Mouse (Mus musculus) left cerebral cortex, postnatal 36 days (tissue): Measurements from ENCODE around the gene Jpt2. TPM values are rescaled to one million over a fixed set of nuclear protein-coding genes. Genes with fewer than 3 reads are reported as not detected.

Source experiments
- DNase-seq, 2 experiments: peaks; one replicate each; pipeline ENCODE4 v3.0.0; 2021 to 2022; ENCODE audit warnings: low spot score in 2 of 2, mixed read lengths in 1 of 2
- intact Hi-C: fragments of 180-260 bp; cut with DNase I; formaldehyde crosslinking; loops from one replicate; pipeline ENCODE4 v1.15.1; 2025
- total RNA-seq, 2 experiments: library from RNA; stranded (reverse); gene quantifications; 2 replicates each; pipeline ENCODE4 v1.2.3; 2021

Gene Jpt2
- total RNA-seq, 2 experiments from 2014 or later = 4.8 to 5.7 TPM

DNA sequence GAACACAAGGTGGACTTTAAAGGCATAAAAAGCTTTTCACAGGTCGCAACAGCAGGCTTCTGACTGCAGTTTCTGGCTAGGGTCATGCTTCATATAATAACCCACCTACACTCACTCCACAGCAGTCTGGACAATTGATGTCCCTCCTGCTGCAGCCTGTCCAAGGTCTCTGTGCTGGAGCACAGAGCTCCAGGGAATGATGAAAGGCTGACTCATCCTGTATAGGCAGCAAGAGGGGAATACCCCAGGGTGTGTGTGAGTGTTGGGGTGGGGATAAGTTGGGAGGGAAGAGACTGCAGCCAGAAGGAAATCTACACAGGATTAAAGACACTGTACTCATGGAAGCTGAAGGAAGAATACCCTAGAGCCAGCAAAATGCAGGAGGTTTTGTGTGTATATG lies 31.0 kb downstream of the Jpt2 start:
- DNase-seq = no peak
- intact Hi-C loops = no loop called here

DNA sequence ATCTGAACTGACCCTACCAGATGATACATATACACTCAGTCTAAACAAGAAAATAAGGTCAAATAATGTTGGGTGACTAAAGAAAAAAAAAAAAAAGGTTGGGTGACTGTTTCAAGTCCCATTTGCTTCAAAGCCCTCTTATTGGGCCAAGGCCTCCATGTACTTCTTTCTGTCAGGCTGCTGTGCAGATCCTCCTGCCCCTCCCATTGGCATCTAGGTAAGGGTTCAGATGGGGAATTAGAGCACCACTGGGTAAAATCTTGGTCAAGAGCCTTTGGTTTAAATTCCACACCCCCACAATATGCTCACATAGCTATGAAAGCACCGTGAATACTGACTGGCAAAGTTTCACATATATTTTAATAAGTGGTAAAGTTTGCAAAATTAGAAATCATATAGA lies 37.2 kb downstream of the Jpt2 start:
- no peak for DNase-seq
- intact Hi-C loops = no loop called here

DNA sequence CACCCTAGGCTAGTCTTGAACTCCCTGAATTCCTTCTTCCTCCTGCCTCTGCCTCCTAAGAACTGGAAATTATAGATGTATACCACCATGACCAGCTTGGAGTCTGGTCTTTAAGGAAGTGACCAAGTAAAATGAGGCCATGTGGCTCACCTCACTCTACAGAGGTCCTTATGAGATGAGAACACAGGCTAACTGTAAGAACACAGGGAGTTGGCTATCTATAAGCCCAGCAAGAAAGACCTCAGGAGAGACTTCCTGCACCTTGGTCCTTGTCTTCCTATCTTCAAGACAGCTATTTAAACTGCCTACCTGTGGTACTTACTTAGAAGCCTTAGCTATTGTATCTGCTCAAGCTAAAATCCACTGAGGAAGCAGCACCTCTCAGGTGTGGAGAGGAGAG lies 46.5 kb downstream of the Jpt2 start:
- intact Hi-C loops = no loop called here
- no peak for DNase-seq

DNA sequence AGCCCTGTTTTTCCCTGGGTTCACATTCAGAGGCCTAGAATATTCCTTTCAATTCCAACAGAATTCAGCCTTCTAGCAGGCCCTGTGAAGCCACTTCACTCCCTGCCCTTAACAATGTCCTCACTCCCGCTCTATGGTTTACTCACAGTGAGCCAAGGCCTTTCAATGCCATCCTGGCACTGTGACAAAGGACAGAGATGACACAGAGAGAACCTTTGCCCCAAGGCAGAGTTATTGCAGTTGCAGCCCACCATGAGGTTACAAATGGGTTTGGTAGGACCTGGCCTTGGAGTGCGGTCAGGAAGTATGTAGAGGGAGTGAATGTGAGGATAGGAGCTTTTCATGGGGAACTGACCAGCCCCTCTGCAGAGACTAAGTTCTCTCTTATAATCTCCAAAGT lies 52.9 kb downstream of the Jpt2 start:
- DNase-seq = no peak
- intact Hi-C loops = no loop called here

DNA sequence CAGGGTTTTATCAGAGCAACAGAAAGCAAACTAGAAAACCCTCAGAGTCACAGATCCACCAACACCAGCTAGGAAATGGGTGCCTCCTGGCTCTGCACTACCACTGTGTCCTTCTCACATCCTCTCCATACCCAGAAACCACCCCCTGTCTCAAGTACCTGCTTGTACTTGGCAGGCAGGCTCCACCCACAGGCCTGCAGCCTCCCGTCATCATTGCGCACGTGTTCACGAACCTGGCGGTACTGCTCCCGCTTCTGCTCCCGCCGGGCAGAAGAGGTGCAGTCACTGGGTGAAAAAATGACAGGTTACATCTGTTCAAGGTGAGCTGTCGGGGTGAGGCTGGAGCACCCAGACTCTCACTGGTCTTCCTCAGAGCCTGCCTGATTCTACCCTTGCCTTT lies 56.7 kb downstream of the Jpt2 start:
- peak in 1 of 2 experiments; percentile 22 for DNase-seq
- intact Hi-C loops = no loop called here

DNA sequence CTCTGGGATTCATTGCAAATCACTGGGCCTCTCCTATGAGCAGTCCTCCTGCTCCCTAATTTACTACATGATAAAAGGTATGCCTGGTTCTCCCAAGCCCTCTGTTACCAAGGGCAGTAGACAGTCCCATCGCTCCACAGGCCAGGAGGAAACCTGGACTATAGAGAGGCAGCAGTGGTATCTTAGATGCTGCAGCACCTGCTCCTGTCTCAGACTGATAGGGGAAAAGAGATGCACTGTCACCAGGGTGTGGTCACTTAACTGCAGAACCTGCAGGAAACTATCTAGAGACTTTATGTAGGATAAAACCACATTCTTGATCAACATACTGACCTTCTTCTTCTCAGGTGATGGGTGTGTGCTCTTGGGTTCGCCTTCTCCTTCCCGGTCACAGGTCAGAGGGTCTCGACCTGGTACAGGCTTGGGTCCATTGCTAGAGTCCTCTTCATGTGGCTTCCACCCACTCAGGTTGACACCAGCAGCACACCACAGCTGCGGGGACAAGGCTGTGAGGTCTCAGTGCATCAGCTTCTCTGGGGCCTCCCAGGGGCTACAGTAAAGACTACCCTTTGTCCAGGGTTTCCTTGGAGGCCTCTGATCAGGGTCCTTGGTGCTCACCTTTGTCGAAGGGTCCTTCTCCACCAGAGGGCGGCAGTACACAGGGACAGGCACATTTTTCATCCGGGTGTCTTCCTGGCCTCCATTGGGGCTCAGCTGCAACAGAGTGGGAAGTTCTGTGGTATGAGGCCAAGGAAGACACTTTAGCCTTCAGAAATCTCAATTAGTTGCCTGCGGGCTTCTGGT lies 57.6 kb downstream of the Jpt2 start:
- DNase-seq = peak in 1 of 2 experiments; percentile 15
- intact Hi-C loops = no loop called here

DNA sequence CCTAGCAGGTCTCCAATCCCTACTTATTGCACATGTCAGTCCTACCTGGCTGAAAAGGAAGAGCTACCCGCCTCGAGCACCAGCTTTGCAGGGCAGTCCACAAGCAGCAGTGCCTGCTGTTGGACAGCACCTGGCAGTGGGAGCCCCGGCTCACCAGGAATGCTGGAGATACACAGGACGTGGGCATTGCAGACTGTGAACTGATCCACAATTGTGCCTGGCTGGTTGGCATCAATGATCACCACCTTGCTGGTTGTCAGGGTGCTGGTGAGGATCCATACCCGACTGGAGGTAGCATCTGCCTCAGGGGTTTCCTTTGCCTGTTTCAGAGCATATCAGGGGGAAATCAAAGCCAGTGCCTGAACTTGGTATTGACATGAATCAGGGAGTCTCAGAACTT lies 58.4 kb downstream of the Jpt2 start:
- DNase-seq = no peak
- intact Hi-C loops = no loop called here

DNA sequence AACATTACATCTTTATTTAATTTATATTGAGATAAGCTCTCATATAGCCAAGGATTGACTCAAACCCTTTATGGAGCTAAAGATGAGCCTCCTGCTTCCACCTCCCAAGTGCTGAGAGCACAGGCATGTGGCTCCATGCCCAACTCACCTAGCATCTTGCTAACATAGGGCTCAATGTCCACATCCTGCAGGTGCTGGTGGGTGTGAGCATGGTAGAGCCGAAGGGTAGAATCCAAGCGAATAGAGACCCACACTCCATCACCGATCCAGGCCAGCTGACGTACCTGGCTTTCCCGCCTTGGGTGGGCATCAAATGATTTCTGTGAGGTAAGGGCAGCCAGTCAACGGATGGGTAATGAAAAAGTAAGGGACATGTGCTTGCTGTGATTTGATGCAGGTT lies 60.5 kb downstream of the Jpt2 start:
- intact Hi-C loops = no loop called here
- no peak for DNase-seq

DNA sequence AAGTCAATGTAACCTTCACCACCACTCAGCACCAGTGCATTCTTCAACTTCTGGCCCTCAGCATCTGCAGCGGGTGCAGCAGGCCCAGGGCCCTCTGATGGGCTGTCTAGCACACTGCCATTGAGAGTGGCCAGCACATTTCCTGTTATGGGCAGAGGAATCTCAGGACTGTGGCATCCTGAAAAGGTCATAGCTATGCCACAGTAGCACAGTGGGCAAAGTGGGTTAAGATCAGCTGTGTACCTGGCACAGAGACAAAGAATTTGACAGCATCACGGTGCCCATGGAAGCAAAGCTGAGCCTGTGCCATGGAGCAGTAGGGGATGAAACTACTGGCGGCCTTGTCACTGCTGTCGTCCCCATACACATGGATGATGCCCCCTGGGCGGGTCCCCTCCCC lies 61.3 kb downstream of the Jpt2 start:
- intact Hi-C loops = no loop called here
- no peak for DNase-seq

DNA sequence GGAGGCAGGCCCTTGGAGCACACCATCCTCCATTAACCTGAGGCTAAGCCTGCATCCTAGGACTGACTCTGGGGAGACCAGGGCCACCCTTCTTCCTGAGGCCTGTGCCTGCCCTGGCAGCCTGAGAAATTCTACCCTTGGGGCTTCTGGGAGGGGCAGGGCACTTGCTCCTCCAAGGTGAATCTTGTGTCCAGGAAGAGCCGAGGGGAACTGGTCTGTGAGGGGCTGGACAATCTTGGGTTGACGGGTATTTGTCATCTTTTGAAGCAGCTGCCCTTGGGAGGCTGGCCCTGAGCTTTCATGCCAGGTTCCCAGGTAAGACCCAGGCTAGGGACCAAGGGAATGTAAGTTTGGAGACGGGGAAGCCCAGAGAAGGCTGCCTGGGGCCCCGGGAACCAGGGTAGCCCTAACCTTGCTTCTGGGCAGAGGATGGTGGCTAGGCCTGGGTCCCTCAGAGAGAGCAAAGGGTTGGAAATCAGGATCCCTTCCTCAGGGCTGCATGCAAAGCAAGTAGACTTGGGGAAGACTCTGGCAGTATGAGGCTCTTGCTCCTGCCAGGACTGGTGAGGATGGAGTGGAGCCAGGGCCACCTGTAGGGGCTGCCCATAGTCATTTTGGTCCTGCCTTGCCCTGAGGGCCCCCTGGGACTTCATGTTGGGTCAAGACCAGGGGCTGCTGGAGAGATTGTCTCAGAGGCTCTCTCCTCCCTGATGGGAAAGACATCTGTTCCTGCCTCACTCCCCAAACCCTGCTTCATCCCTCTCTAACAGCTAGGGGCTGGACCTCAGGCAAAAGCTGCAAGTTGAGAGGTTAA lies 62.2 kb downstream of the Jpt2 start:
- intact Hi-C loops = no loop called here
- no peak for DNase-seq

DNA sequence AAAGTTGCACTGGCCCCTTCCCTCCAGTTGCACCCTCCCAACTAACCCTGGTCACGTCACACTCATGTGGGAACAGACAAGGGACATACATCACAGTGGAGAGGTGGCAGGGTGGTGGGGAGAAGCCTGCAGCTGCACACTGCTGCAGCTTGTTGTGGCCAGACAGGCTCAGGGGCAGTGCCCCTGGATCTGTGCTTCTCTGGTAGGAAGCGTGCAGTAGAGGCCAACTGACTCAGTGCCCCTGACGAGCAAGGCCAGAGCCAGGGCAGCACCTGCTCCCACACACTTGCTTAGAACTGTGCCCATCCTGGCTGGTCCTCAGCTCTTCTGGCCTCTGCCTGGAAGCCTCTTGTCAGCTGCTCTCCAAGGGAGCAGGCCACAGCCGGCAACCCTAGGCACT lies 62.9 kb downstream of the Jpt2 start:
- peak in 1 of 2 experiments; percentile 15 for DNase-seq
- intact Hi-C loops = no loop called here

DNA sequence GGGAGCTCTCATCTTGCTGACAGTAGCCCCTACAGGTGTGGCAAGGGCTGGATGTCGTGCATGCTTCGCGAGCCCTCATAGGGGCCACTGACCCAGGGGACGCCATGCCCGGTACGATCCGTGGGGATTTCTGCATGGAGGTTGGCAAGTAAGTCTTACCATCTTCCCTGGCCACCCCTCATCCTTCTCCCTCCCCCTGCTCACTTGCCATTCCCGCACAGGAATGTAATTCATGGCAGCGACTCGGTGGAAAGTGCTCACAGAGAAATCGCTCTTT lies 63.6 kb downstream of the Jpt2 start:
- intact Hi-C loops = no loop called here
- DNase-seq = no peak

DNA sequence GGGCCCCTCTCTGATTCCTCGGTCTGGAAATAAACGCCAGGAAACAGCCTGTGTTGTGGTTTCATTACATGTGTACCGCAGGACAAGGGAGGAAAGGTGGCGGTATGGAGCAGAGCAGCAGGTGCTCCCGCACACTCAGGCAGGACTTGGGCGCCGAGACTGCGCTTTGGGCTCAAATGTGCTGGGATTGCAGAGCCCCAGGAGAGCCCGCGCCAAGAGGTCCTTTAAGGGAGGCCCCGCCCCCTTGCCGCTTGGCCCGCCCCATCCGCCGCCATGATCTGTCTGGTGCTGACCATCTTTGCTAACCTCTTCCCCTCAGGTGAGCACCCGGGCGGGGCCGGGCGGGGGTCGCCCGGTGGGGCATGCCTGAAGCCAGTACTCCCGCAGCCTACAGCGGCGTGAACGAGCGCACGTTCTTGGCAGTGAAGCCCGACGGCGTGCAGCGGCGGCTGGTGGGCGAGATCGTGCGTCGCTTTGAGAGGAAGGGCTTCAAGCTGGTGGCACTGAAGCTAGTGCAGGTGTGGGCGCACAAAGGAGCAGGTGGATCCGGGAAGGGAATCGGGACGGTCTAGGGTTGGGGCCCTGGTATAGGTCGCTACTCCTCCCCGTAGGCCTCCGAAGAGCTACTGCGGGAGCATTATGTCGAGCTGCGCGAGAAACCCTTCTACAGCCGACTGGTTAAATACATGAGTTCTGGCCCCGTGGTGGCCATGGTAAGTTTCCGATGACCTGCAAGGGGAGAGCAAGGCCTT lies 64.1 kb downstream of the Jpt2 start, which contains the start of gene Nme3:
Gene Nme3, plus strand, starts transcription at position 260 of the 752 bp plus-strand sequence.
- intact Hi-C loops = no loop called here
- peak; percentile 74 to 80 for DNase-seq

DNA sequence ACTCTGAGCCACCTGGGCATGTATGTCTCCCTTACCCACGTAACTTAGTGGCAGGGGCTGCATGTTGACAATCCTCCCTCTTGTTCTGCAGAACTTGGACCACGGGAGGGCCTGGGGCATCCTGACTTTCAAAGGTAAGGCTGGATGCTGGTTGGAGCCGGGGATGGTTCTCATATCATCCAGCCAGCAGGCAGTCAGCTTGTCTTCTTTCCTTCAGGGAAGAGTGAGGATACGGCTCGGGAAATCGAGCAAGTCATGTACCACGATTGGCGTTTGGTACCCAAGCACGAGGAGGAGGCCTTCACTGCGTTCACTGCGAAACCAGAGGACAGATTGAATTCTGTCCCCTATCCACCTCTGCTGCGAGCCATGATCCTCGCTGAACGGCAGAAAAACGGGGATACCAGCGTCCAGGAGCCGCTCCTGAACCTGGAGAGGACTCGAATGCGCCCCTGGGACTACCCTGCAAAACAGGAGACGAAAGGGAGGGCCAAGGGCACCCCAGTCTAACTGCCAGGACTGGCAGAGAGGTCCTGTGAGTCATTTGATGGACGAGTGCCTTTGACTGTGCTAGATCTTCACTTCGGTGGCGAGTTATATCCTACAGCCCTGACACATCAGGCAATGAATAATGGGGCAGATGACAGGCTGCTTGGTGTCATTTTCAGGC lies 64.8 kb downstream of the Jpt2 start:
- intact Hi-C loops = no loop called here
- no peak for DNase-seq

DNA sequence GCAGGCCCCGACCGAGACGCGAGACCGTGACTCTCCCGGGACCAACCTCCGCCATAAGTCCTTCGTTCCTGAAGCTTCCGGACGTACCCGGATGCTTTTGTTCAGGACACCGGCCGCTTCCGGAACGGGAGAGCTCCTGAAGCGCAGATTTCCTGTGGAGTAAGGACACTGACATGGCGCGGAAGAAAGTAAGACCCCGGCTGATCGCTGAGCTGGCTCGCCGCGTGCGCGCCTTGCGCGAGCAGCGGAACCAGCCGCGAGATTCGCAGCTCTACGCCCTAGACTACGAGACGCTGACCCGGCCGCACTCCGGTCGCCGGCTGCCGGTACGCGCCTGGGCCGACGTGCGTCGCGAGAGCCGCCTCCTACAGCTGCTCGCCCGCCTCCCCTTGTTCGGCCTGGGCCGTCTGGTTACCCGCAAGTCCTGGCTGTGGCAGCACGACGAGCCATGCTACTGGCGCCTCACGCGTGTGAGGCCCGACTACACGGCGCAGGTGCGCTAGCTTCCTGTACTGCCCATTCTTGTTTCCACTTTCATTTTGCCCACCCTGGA lies 65.4 kb downstream of the Jpt2 start, which contains the start of the genes Eme2 and Mrps34:
Gene Eme2, minus strand, starts transcription at position 93 of the 553 bp plus-strand sequence.
Gene Mrps34, plus strand, starts transcription at position 122 of the 553 bp plus-strand sequence.
- peak; percentile 89 for DNase-seq
- intact Hi-C loops = no loop called here

DNA sequence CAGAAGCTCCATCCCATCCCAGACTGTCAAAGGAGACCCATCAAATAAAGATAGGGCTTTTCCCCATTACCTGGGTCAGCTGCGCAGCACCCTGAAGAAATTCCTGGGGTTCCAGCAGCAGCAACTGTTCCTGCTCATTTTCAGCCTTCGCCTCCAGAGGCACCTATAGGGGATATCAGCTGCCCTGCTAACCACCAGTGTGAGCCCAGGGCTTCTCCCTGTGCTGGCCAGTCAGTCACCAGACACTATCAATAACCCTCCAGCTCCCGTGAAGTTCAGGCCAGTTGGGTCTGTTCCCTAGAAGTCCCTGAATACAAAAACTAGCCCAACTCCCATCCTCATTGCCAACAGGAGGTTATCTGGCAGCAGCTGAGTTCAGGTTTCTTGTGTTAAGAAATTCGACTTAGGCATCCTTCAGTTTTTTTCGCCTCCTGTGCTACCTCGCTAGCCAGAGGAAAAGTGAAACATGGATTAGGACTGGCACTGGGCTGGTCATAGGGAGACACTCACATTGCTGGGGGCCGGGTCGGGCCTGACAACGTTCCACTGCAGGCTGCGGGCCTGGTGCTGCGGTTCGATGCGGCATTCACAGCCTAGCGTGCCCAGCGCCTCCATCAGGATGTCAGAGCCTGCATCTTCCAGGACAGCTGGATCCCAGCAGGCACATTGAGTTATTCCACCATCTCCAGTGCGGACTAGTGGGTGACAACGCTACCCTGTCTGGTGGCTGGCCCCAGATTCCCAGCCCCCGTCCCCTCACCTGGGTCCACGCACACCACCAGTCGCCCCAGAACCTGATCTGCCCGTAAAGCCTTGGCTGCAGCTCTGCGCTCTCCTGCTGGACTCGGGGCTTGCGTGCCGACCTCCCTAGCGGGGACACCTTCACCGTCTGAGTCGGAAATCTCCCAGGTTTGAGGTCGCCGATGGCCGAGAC lies 66.2 kb downstream of the Jpt2 start:
- intact Hi-C loops = no loop called here
- no peak for DNase-seq

DNA sequence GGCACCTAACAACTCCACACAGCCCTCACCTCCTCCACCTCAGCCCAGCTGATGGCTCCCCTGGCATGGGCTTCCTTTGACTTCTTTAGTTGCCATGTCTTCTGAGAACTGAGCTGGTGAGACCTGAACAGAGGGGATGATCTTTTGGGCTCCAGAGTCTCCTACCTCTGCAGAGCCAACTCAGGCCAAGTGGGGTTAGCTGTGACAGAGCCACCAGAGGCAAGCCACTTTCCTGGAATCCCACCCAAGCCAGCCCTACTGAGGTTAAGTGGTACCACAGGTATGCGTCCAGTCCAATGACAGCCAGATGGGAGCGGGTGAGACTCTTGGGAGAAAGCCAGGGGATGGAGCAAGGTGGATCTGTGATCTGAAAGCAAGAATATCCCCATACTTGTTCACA lies 67.2 kb downstream of the Jpt2 start:
- intact Hi-C loops = no loop called here
- DNase-seq = no peak

DNA sequence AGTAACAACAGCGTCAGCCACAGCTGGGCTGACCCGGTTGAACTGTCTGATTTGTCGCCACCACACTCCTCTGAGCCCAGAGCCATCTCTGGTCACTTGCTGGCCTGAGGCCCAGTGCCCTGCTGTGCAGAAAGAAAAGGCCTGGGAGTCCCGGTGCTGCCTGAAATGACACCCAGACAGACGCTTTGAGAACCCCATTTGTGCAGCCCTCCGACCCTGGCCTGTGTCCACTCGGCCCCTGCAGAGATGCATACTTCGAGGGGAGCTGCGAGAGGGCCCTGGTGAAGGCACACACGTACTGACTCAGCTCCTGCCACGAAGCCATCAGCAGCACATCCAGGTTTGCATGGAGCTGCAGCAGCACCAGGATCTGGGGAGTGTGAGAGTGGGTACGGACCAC lies 67.7 kb downstream of the Jpt2 start:
- intact Hi-C loops = no loop called here
- no peak for DNase-seq

DNA sequence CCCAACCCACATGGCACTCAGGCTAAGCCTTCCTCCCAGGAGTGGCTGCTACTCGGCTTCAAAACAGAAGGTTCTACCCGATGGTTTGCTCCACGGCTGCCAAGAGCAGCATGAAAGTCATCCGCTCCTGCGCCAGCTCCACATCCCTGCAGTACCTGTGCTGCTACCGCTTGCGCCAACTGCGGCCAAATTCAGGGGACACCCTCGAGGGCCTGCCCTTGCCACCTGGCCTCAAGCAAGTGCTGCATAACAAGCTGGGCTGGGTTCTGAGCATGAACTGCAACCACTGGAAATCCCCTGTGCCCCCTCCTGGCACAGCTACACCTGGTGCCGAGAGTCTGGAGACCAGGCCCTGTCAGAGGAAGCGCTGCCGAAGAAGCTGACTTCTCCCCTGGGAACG lies 69.2 kb downstream of the Jpt2 start:
- intact Hi-C loops = no loop called here
- no peak for DNase-seq
